Mouse (Mus musculus) cerebellum, adult 11 months (tissue): Measurements from ENCODE around the gene Rnasel.
"Not testable (repeated sequence)": the region's sequence is repeated elsewhere in the genome, so short reads cannot be mapped to it uniquely, and the experiment has no call there.

ENCODE experiments used
- DNase-seq: peaks from one replicate; pipeline ENCODE4 v3.0.0; 2022

Rnasel gene

GRCm38 (mm10) chr1:153737101-153738085, 11.8 kb upstream of the Rnasel start:
- DNase-seq = no peak

GRCm38 (mm10) chr1:153739437-153740015, 9.7 kb upstream of the Rnasel start:
- no peak for DNase-seq

GRCm38 (mm10) chr1:153740145-153740544, 9.1 kb upstream of the Rnasel start, which contains the start of gene Rgs16:
Gene Rgs16 (plus strand): TSS chr1:153740349.
- DNase-seq = peak; percentile 82

GRCm38 (mm10) chr1:153740775-153741400, 8.3 kb upstream of the Rnasel start:
- no peak for DNase-seq

GRCm38 (mm10) chr1:153741551-153742316, 7.5 kb upstream of the Rnasel start:
- DNase-seq = no peak

GRCm38 (mm10) chr1:153742374-153743155, 6.7 kb upstream of the Rnasel start:
- DNase-seq = peak; percentile 74

- DNase-seq = no peak
Measured at GRCm38 (mm10) chr1:153746119-153746670, 3.0 kb upstream of the Rnasel start.

GRCm38 (mm10) chr1:153746728-153747127, 2.5 kb upstream of the Rnasel start:
- DNase-seq = peak; percentile 68

- DNase-seq = no peak
Measured at GRCm38 (mm10) chr1:153747861-153748530, 1.2 kb upstream of the Rnasel start.

- DNase-seq = no peak
Measured at GRCm38 (mm10) chr1:153748549-153748948, 677 bp upstream of the Rnasel start.

- no peak for DNase-seq
Measured at GRCm38 (mm10) chr1:153750054-153750453, 828 bp downstream of the Rnasel start.

GRCm38 (mm10) chr1:153751763-153752301, 2.6 kb downstream of the Rnasel start:
- no peak for DNase-seq

- no peak for DNase-seq
Measured at GRCm38 (mm10) chr1:153752521-153752920, 3.3 kb downstream of the Rnasel start.

GRCm38 (mm10) chr1:153753725-153754464, 4.7 kb downstream of the Rnasel start:
- DNase-seq = no peak

- no peak for DNase-seq
Measured at GRCm38 (mm10) chr1:153764136-153764535, 14.9 kb downstream of the Rnasel start.

- no peak for DNase-seq
Measured at GRCm38 (mm10) chr1:153766298-153766697, 17.1 kb downstream of the Rnasel start.

GRCm38 (mm10) chr1:153767281-153767680, 18.1 kb downstream of the Rnasel start:
- DNase-seq = no peak

- DNase-seq = no peak
Measured at GRCm38 (mm10) chr1:153768465-153768864, 19.2 kb downstream of the Rnasel start.

GRCm38 (mm10) chr1:153769571-153769970, 20.3 kb downstream of the Rnasel start:
- not testable (repeated sequence) for DNase-seq
